Mouse (Mus musculus) spleen, adult 2 months (tissue): ENCODE data around the gene Cmtm2a. TPM values are rescaled to one million over a fixed set of nuclear protein-coding genes. Genes with fewer than 3 reads are reported as not detected.

Source experiments
- DNase-seq, 2 experiments: peaks; one replicate each; pipeline versions ENCODE4 v3.0.0 to v3.0.0-alpha.2; 2012 to 2021; ENCODE audit warnings: low spot score in 2 of 2, low read depth in 1 of 2
- H3K27ac ChIP-seq: fragments of 200-500 bp; 2 replicates; pipeline ENCODE4 v1.5.1; 2012; ENCODE audit warnings: low read length, inconsistent platforms; ENCODE audit not compliant: insufficient read depth
- H3K27me3 ChIP-seq: fragments of 200-500 bp; 2 replicates; pipeline ENCODE4 v1.6.1; 2012; ENCODE audit warnings: mild to moderate bottlenecking, moderate library complexity, low read length, inconsistent platforms; ENCODE audit not compliant: control insufficient read depth, insufficient read depth
- H3K36me3 ChIP-seq: fragments of 200-500 bp; 2 replicates; pipeline ENCODE4 v1.6.1; 2012; ENCODE audit warnings: mild to moderate bottlenecking, low read length, inconsistent platforms; ENCODE audit not compliant: control insufficient read depth, insufficient read depth
- H3K4me1 ChIP-seq: fragments of 200-500 bp; 2 replicates; pipeline ENCODE4 v1.6.1; 2011; ENCODE audit warnings: inconsistent platforms; ENCODE audit not compliant: control insufficient read depth, insufficient read depth, insufficient read length
- H3K4me3 ChIP-seq: fragments of 200-500 bp; 2 replicates; pipeline ENCODE4 v1.5.1; 2011; ENCODE audit warnings: mild to moderate bottlenecking, inconsistent platforms; ENCODE audit not compliant: insufficient read depth, insufficient read length; ENCODE audit errors: extremely low read depth
- CTCF ChIP-seq: fragments of 200-500 bp; IDR thresholded peaks from 2 replicates; pipeline ENCODE4 v1.5.1; 2011; ENCODE audit warnings: mild to moderate bottlenecking, inconsistent platforms; ENCODE audit not compliant: insufficient read depth, insufficient read length, insufficient replicate concordance; ENCODE audit errors: extremely low read depth
- POLR2A ChIP-seq: fragments of 200-500 bp; IDR thresholded peaks from 2 replicates; pipeline ENCODE4 v1.6.1; 2011; ENCODE audit warnings: low read depth, low read length, inconsistent platforms
- WGBS: fragments of 180-500 bp; shearing (Covaris S2); methylation state at CpG from one replicate; pipeline ENCODE4 v1.1.7; 2018; 5-methylcytosine and 5-hydroxymethylcytosine counted together
- polyA plus RNA-seq: library from polyadenylated mRNA; depleted of rRNA; stranded (reverse); fragments of >200 nt; gene quantifications from 2 replicates; pipeline ENCODE4 v1.2.3, GENCODE M21; 2012

The Cmtm2a gene
- polyA plus RNA-seq, 1 experiment = not detected

DNA sequence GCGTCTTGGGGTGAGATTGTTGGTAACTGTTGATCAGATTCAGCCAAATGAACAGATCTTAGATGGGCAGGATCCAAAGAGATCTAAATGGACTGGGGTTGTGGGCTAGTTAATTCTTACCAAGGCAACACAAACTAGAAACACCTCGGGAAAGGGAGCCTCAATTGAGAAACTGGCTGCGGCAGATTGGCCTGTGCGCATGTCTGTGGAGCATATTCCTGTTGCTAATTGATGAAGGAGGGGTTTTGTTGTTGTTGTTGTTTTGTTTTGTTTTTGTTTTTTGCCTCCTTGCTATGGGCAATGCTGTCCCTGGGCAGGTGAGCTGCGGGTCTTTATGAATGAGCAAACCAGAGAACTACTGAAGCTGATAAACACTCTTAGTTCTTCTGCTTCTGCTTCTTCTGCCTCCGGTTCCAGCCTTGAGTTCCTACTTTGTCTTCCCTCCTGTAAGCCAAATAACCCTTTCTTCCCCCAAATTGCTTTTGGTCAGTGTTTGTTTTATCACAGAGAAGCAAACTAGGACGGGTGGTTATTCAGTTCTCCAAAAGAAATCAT, 43.5 kb downstream of the Cmtm2a start:
- 74% methylated on average over 7 of the region's 7 CpGs for WGBS
- Histone ChIP-seq H3K4me1 (peaks cover 9% of the 10 kb centered on the region; the same call in 1 of the 2 replicates), H3K27ac (no peak overlapping the region), H3K27me3 (no peaks in the 10 kb centered on the region), H3K36me3 (no peaks in the 10 kb centered on the region; the same call in 1 of the 2 replicates), H3K4me3 (no peak overlapping the region)
- DNase-seq = no peak
- TF ChIP-seq POLR2A = no peak
- no peak for TF ChIP-seq CTCF

DNA sequence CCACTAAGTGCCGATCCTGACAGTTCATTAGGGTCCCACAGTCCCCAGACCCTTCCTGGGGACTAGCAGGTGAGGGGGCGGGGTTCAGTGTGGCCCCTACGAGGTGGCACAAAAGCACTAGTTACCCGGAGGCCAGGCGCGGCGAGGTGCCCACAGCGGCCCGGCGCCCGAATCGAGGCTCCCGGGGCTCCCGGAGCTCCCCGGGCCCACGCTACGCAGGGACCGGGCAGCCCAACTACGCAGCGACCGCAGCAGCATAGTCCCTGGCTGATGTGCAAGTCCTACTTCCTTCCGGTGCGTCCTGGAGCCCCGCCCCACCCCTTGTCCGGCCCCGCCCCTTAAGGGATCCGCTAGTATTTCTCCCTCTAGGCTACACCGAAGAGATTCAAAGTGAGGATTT, 44.7 kb downstream of the Cmtm2a start, which contains the start of gene Tk2:
Tk2 (minus strand) TSS at position 283 of the 400 bp plus-strand sequence.
- H3K4me3 ChIP-seq = peak within 1 kb of the TSS; percentile 94
- TF ChIP-seq CTCF (no peak), POLR2A (peak; percentile 96)
- DNase-seq = peak; percentile 66 to 83
- under 1% methylated on average over 28 of the region's 28 CpGs for WGBS
- H3K27ac ChIP-seq = peak within 1 kb of the TSS; percentile 98
- H3K36me3 ChIP-seq = peaks cover under 1% of the 10 kb centered on the region; the same call in 1 of the 2 replicates
- H3K4me1 ChIP-seq = peaks cover 9% of the 10 kb centered on the region; the same call in 1 of the 2 replicates
- no peaks in the 10 kb centered on the region for H3K27me3 ChIP-seq

DNA sequence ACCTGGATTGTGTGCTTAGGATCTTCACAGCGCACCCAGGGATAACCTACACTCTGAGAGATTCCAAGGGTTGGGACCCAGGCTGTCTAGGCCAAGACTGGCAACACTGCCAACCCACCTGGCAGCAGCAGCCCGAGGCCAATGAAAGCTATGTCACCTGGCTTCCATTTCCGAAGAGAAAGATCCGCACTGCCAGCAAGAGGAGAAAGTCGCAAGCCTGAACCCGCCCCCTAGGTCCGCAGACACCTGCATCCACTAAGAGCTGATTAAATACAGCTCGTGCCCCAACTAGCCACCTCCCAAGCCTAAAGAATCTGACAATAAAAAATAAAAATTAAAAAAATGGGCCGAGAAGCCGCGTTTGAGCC, 45.1 kb downstream of the Cmtm2a start:
- WGBS = 4% methylated on average over 11 of the region's 11 CpGs
- peaks cover 3% of the 10 kb centered on the region; the same call in 1 of the 2 replicates for H3K36me3 ChIP-seq
- TF ChIP-seq POLR2A = no peak
- TF ChIP-seq CTCF = no peak
- no peaks in the 10 kb centered on the region for H3K27me3 ChIP-seq
- H3K27ac ChIP-seq = peak overlapping the region; percentile 98
- DNase-seq = peak in 1 of 2 experiments; percentile 42
- peak overlapping the region; percentile 94 for H3K4me3 ChIP-seq
- H3K4me1 ChIP-seq = peaks cover 9% of the 10 kb centered on the region; the same call in 1 of the 2 replicates

DNA sequence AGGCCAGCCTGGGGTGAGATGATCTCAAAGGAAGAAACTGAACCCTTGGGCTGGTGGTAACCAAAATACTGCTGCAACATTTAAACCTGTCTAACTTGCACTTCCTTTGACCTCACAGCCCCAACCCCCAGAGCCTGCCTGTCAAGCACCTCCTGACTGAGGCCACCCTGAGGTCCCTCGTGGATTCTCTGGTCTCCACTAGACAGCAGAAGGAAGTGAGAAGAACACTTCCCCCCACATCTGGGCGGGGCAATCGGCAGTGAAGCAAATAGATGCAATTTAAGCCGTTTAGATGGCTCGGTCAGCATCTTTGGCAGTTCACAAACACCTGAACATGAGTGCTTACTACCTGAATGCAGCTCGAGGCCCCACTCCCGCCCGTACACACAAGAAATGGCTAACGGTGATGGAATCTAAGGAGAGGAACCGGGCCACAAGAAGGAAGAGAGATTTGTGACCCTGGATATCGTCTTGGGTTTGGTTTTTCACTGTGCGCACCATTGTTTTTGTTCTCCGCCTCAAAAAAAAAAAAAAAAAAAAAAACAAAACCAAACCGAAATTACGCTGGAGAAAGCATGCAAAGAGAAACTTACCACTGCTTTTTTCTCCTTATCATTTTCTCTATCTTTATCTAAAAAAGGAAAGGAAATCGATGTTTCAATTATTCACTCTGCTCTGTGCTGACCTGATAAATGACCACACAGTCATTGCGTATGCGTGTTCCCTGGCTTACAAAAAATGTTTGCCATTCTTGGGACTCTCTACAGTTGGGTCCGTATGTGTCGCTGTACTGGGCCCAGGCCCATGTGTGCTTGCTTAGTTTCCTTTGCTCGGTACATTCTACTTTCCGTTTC, 45.7 kb downstream of the Cmtm2a start:
- no peaks in the 10 kb centered on the region for H3K27me3 ChIP-seq
- TF ChIP-seq CTCF (no peak), POLR2A (no peak; the same call in 1 of the 2 replicates)
- DNase-seq = peak; percentile 89 to 93
- peaks cover 3% of the 10 kb centered on the region; the same call in 1 of the 2 replicates for H3K36me3 ChIP-seq
- 5% methylated on average over 22 of the region's 22 CpGs for WGBS
- peaks cover 9% of the 10 kb centered on the region; the same call in 1 of the 2 replicates for H3K4me1 ChIP-seq
- H3K4me3 ChIP-seq = peak overlapping the region; percentile 94
- H3K27ac ChIP-seq = peak overlapping the region; percentile 98

DNA sequence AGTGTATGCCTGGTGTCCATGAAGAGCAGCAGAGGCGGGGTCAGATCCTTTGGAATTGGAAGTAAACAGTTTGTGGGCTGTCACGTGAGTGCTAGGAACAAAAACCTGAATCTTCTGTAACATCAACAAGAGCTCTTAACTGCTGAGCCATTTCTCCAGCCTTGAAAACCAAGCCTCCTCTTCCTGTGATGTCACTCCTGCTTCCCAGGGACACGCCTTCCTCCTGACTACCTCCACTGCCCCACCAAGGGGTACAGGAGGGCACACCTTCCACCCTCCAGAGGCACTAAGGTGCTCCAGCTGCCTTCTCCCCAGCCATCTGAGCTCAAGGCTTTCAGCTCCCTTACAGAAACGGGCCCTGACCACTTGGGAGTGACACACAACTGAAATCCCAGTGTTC, 46.4 kb downstream of the Cmtm2a start:
- WGBS = 59% methylated on average over 4 of the region's 4 CpGs
- H3K27me3 ChIP-seq = no peaks in the 10 kb centered on the region
- H3K4me3 ChIP-seq = no peak overlapping the region

DNA sequence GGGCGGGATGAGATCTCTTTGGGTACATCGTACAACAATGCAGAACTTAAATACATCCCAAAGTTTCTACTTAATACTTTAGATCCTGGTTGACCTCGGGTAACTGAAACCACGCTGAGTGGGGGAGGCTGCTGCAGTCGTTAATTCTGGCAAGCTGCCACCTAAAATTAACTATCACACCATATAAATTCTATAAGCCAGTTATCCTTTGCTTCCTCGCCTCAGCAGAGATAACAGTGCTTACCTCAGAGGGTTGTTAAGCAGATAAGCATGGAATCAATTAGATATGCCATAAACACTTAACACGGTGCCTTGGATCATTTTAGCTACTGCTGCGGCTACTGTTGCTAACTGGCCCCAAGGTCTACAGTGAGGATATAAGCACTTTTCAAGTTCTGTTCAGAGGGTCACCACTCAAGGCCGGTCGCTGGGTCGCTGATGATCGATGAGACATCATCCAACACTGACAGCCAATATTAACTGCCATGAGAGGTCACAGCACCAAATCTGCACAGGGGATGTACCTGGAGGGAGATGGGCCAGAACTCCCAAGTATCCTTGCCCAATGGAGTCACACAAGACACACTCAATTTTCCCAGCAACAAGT, 50.8 kb downstream of the Cmtm2a start:
- H3K27ac ChIP-seq = no peak overlapping the region
- 75% methylated on average over 12 of the region's 12 CpGs for WGBS
- H3K4me1 ChIP-seq = peaks cover 26% of the 10 kb centered on the region
- no peak overlapping the region for H3K4me3 ChIP-seq
- no peaks in the 10 kb centered on the region for H3K27me3 ChIP-seq
- no peak for DNase-seq
- H3K36me3 ChIP-seq = peaks cover 22% of the 10 kb centered on the region
- TF ChIP-seq POLR2A (no peak), CTCF (no peak)

More for the DNA sequence above, 46.4 kb downstream of the Cmtm2a start:
- no peak for DNase-seq
- peak overlapping the region; percentile 93 for H3K27ac ChIP-seq
- peaks cover 9% of the 10 kb centered on the region; the same call in 1 of the 2 replicates for H3K4me1 ChIP-seq
- peaks cover 3% of the 10 kb centered on the region; the same call in 1 of the 2 replicates for H3K36me3 ChIP-seq
- TF ChIP-seq CTCF (no peak), POLR2A (no peak)
